Mouse (Mus musculus): ENCODE data around the gene Pdzd2.
A peak's percentile ranks its signal among the peaks of the same experiment; 100 is the strongest.

Pdzd2 gene

GRCm38 (mm10) chr15:12617651-12618050 is 122.1 kb downstream of the Pdzd2 start:
- no peak for DNase-seq

DNA sequence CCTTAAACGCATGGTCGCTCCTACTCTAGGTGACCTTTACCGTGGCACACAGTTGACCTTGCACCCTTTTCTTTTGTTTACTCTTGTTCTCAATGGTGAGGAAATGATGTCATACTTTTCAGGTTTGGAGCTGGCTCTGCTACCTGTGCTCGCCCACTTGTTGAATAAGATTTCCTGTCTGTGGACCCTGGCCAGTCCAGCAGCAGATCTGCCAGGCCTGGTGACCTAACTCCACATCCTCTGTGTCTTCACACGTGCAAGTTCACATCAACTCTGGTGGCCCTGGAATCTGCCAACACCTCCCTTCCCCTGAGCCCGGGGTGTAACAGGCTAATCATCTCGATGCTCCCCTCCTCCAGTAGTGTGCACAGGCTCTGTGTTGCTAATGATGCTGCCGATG is 122.5 kb downstream of the Pdzd2 start:
- DNase-seq = no peak

DNA sequence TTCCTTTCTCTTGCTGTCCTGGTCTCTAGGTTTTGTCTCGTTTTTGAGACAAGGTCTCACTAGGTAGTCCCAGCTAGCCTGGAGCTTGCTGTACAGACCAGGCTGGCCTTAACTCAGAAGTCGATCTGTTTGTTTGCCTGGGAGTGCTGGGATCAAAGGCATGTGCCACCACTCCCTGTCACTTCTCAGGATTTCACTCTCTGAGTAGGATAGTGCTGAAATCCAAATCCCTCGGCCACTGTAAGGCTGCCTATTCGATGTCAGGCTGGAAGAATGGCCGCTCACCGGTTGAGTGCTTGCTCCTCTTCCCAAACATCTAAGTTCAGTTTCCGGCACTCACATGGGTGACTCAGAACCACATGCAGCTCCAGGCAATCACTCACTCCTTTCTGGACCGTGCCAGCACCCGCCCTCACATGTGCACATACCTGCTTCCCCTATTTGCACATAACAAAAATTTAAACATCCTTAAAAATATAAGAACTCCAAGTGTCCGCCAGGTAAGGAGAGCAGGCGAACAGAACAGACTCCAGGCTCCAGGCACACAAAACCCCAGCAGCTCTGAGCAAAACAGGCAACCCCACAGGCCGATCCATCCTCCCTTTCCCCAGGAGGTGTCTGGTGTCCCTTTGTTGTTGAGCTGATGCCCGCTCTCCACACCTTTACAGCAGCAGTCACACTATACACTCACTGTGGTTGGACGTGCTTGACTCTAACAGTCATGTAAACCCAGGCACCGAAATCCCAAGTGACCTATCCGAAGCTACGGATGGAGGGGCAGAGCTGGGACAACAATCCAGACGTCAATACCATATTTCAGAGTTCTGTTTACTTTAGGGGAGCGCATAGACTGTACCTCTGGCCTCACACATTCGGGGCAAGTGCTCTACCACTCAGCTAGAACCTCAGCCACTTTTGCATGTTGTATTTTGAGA is 124.5 kb downstream of the Pdzd2 start:
- DNase-seq = no peak

DNA sequence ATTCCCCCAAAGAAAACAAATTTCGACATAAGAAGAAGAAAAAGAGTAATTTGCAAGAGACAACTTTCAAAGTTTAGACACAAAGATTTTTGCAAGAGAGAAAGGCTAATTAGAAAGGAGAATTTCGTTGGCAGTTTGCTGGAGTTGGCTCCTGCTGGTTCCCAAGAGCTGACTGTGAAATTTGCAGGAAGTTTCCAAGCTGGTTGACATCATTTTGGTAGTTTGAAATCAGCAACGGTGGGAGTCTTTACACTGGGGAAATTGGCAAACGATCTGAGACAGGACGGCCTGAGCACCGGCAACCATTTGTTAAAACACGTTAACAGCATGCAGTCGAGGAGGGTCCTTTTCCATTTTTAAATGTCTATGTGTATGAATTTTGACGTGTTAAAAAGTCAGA is 125.7 kb downstream of the Pdzd2 start:
- DNase-seq = no peak

DNA sequence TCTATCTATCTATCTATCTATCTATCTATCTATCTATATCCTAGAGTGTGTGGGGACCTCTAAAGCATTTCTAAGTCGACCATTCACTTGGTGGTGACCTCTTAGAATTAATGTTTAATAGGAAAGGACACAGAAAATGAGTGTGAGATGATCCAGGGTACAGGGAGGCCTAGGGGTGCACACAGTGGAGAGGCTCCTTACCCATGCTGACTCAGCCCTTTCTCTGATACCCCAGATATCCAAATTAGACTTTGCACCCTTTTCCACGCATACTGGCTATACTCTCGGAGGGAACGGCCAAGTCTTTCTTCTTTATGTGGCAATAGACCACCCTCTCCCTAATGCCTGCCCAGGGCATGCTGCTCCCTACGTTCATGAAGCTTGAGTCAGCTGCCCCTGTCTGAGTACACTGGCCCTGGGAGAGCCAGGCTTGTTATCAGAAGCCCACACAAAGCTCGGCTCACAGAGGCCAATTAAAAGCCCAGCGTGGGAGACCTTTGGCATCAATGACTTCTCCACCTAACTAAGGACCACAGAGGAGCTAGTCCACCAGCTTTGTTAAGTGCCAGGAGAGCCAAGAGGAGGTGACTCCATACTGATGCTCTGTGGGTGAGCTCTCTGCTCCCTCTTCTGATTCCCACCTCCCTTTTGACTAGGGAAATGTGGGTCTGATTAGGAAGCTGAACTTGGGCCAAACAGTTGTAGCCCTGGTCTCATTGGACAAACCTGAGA is 126.6 kb downstream of the Pdzd2 start:
- DNase-seq = no peak

DNA sequence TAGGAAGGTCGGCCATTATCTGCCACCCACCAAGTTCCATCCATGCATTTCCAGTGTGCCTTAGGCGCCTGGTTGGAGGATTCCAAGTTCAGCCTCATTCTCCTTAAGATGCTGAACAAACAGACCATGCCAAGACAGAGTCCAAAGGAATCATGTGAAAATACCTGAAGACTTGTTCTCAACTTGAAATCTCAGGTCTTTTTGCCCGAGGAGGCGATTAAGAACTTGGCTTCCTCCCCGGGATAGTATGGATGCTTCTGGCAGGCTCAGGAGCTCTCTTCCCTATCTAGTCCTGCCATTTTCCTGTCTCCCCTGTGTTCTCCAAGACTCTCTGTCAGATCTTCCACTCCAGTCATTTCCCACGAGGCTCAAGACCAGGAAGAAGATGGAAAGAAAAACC is 131.6 kb downstream of the Pdzd2 start:
- no peak for DNase-seq

GRCm38 (mm10) chr15:12606306-12606705 is 133.4 kb downstream of the Pdzd2 start:
- no peak for DNase-seq

DNA sequence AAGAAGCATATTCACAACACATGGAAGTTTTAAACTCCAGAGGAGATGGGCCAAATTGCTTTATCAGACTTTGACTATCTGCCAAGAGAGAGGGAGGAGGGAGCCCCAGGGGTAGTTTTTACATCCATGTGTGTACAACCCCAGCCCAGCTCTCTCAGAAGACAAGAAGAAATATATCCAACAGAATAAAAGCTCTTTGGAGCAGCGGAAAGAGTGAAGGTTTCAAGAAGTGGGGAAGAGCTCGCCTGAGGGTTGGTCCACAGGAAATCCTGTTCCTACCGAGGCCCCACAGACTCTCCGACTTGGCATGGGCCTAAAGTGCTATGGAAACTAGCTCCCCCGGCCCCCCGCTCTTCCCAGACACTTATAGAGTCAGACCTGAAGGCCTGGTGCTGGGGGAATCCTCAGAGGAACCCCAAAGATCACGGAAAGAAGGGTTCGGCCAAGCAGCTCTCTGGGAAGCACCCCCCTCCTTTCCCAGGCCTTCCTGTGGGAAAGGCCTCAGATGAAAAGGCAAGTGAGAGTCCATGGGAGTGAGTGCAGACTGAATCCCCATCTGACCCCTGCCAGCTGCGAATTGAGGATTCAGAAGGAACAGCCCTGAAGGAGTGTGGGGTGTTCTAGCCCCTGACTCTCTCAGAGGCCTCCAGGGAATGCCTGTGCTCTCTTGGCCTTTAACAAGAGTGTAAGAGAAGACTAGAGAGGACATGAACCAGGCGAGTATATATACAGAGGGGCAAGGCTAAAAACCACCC is 134.3 kb downstream of the Pdzd2 start:
- no peak for DNase-seq

DNA sequence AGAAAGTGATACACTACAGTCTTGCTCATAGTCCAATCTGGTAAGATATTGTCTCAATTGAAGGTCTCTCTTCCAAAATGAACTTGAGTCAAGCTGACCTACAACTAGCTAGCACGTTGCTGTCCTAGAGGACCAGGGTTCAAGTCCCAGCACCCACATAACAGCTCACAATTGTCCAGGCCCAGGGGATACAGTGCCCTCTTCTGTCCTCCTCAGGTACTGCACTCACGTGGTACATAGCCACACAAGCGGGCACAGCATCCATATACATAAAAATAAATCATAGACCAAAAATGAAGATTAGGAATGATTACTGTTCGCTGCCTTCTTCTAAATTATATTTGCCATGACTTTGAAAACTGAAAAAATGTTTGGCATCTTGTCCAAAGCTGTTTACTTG is 136.1 kb downstream of the Pdzd2 start:
- no peak for DNase-seq

GRCm38 (mm10) chr15:12593094-12593493 is 146.6 kb downstream of the Pdzd2 start:
- DNase-seq = no peak

GRCm38 (mm10) chr15:12592628-12593027 is 147.1 kb downstream of the Pdzd2 start:
- no peak for DNase-seq

DNA sequence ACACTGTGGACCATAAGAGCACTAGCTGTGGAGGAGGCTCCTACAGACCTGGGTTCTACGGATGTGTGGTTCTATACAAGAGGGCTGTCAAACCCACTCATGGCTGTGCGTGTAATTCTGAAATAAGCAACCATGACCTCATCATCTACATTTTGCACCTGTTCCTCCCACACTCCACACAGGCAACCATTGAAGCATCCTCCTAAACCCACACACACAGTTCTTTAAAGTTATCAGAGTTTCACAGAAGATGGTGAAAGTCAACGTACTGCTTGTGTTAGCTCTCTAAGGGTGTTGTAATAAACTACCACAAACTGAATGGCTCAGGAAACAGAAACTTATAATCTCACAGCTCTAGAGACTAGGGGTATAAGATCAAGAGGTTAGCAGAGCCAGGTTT is 151.1 kb downstream of the Pdzd2 start:
- no peak for DNase-seq

GRCm38 (mm10) chr15:12586852-12587424 is 152.8 kb downstream of the Pdzd2 start:
- no peak for DNase-seq

GRCm38 (mm10) chr15:12586154-12586553 is 153.6 kb downstream of the Pdzd2 start:
- peak; percentile 49 for DNase-seq

GRCm38 (mm10) chr15:12583051-12583450 is 156.7 kb downstream of the Pdzd2 start:
- DNase-seq = no peak

GRCm38 (mm10) chr15:12582471-12582870 is 157.3 kb downstream of the Pdzd2 start:
- no peak for DNase-seq

DNA sequence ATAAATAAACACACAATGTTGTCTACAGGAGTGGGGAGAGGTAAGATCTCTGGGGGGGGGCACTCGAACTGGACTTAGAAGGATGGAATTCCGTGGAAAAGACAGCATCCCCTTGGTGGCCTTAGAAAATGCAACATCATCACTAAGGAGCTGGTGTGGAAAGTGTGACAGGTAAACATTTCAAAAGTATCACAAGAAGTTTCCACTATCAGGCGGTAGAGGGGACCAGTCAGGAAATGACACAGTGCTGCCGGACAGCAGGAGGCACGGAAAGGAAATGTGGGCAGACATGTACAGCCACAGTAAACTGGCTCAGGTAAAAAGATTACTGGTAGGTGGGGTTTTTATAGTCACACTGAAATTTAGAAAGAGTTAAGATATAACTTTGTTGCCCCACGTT is 160.5 kb downstream of the Pdzd2 start:
- DNase-seq = no peak

DNA sequence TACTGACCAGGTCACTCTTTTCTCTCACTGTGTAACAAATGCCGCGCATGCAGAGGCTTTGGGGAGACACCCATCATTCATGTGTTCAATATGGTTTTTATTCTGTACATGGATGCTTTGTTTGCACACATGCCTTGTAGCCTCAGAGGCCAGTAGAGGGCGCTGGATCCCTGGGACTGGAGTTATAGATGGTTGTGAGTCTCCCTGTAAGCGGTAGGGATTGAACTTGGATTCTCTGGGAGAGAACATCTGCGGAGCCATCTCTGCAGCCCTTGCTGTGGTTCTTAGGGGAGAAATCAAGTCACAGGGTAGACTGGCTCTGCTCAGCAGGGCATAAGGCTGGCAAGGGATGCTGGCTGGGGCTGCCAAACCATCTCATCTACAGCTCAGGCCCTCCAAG is 161.4 kb downstream of the Pdzd2 start:
- DNase-seq = peak; percentile 45

DNA sequence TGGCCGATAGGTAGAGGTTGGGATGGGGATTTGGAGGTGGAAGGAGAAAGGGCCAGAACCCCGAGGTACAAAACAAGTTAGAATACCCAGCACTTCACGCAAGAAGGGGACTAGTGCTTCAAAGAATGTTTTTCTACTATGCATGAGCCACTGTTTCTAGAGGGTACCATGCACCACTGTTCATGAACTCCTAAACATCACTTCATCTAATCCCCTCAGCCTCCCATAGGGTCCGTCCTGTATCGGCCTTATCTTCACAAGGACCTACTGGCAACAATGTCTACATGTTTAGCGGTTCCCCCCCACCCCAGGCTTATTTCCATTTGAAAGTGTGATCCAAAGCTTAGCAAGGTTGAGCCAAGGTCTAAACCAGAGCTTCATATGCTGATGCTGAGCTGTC is 162.0 kb downstream of the Pdzd2 start:
- DNase-seq = no peak

GRCm38 (mm10) chr15:12577054-12577696 is 162.5 kb downstream of the Pdzd2 start:
- DNase-seq = peak; percentile 50

DNA sequence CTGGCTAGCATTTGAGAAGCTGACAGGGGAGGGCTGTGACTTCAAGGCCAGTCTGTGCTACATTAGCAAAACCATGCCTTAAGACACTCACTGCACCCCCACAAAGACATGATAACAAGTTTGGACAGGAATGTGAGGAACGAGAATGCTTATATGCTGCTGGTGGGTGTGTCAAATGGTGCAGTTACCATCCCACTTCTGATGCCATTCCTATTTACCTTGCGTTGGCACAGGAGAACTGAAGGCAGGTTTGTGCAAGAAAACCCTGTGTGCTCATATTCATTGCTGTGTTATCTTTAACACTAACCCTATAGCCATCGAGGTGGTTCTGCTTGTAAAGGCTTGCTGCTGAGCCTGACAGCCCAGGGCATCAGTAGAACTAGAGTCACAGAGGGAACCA is 166.1 kb downstream of the Pdzd2 start:
- DNase-seq = no peak

DNA sequence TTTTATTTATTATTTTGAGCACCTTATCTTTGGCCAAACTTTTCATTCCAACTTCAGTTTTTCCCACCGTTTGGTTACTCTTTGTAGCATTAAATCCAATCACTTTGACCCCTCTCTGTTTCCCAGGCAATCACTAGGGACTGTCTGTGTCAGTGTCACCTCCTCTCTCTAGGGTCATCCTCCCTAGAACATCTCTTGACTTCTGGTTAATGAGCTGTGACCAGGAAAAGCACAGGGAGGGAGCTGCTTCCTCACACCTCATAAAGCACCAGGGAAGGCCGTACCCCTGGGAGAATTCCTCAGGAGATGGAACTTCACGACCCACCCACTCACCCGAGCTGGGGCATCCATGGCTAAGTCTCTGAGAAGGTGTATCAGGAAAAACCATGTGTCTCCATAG is 168.6 kb downstream of the Pdzd2 start:
- no peak for DNase-seq

Data from thymus, postnatal 25 days (tissue).